Mouse (Mus musculus) heart, embryonic 13.5 days (tissue): Measurements from ENCODE around the gene Ap1s3. TPM values are rescaled to one million over a fixed set of nuclear protein-coding genes. Genes with fewer than 3 reads are reported as not detected.

Experiments
- ATAC-seq: fragments of 200-750 bp; cut with Nextera tagmentation; 2 replicates; pipeline ENCODE4 v1.8.0; 2017; ENCODE audit warnings: moderate TSS enrichment; ENCODE audit not compliant: insufficient number of reproducible peaks, low FRiP score, low TSS enrichment; ENCODE audit errors: extremely low read depth
- H3K27ac ChIP-seq: fragments of 300-500 bp; sonication (generic); replicated peaks from 2 replicates; pipeline ENCODE4 v1.5.1; 2015; ENCODE audit warnings: moderate library complexity, mild to moderate bottlenecking, inconsistent platforms
- H3K27me3 ChIP-seq: fragments of 300-500 bp; sonication (generic); replicated peaks from 2 replicates; pipeline ENCODE4 v1.6.1; 2015; ENCODE audit warnings: mild to moderate bottlenecking, inconsistent platforms
- H3K36me3 ChIP-seq: fragments of 300-500 bp; sonication (generic); 2 replicates; pipeline ENCODE4 v1.6.1; 2015; ENCODE audit warnings: mild to moderate bottlenecking, inconsistent platforms
- H3K4me1 ChIP-seq: fragments of 300-500 bp; sonication (generic); 2 replicates; pipeline ENCODE4 v1.6.1; 2015; ENCODE audit warnings: inconsistent platforms
- H3K4me2 ChIP-seq: fragments of 300-500 bp; sonication (generic); 2 replicates; pipeline ENCODE4 v1.6.1; 2015; ENCODE audit warnings: inconsistent platforms, mild to moderate bottlenecking, moderate library complexity
- H3K4me3 ChIP-seq: fragments of 300-500 bp; sonication (generic); 2 replicates; pipeline ENCODE4 v1.5.1; 2015; ENCODE audit warnings: moderate library complexity, mild to moderate bottlenecking, inconsistent platforms
- H3K9ac ChIP-seq: fragments of 300-500 bp; sonication (generic); 2 replicates; pipeline ENCODE4 v1.6.1; 2015; ENCODE audit warnings: inconsistent platforms, mild to moderate bottlenecking, moderate library complexity
- H3K9me3 ChIP-seq: fragments of 300-500 bp; sonication (generic); 2 replicates; pipeline ENCODE4 v1.6.1; 2016; ENCODE audit warnings: inconsistent platforms
- WGBS: fragments of 180-500 bp; shearing (Covaris S2); methylation state at CpG from one replicate; pipeline ENCODE4 v1.1.7; 2015; ENCODE audit warnings: mixed read lengths; 5-methylcytosine and 5-hydroxymethylcytosine counted together
- polyA plus RNA-seq: library from polyadenylated mRNA; unstranded; fragments of >200 nt; fragmentation: Nextera tagmentation; extraction: Ambion mirVana; gene quantifications from 2 replicates; pipeline ENCODE4 v1.2.1, GENCODE M21; 2015

Gene Ap1s3
- polyA plus RNA-seq, 1 experiment from 2014 or later, result 0.13 TPM

GRCm38 (mm10) chr1:79589971-79590763, 81.6 kb downstream of the Ap1s3 start:
- Histone ChIP-seq H3K36me3 (no peaks in the 10 kb centered on the region), H3K9me3 (no peaks in the 10 kb centered on the region), H3K4me1 (peaks cover 35% of the 10 kb centered on the region), H3K9ac (0 out of 2 replicates have a peak overlapping the region, but pooled peaks have one; percentile 24), H3K27ac (peak overlapping the region; percentile 87), H3K4me3 (no peak overlapping the region), H3K27me3 (no peaks in the 10 kb centered on the region), H3K4me2 (no peak overlapping the region)
- WGBS, result 59% methylated on average over 4 of the region's 4 CpGs
- ATAC-seq, result no peak

GRCm38 (mm10) chr1:79589424-79589823, 82.3 kb downstream of the Ap1s3 start:
- Histone ChIP-seq H3K9ac (0 out of 2 replicates have a peak overlapping the region, but pooled peaks have one; percentile 24), H3K4me1 (peaks cover 35% of the 10 kb centered on the region), H3K36me3 (no peaks in the 10 kb centered on the region), H3K27me3 (no peaks in the 10 kb centered on the region), H3K9me3 (no peaks in the 10 kb centered on the region), H3K4me3 (no peak overlapping the region), H3K4me2 (no peak overlapping the region), H3K27ac (peak overlapping the region; percentile 87)
- ATAC-seq, result no peak
- 20% methylated on average over 6 of the region's 6 CpGs for WGBS

- Histone ChIP-seq H3K4me3 (peak overlapping the region; percentile 53), H3K4me1 (peaks cover 11% of the 10 kb centered on the region; the same call in 1 of the 2 replicates), H3K9ac (peak overlapping the region; percentile 78), H3K9me3 (no peaks in the 10 kb centered on the region), H3K27me3 (no peaks in the 10 kb centered on the region), H3K36me3 (no peaks in the 10 kb centered on the region), H3K27ac (0 out of 2 replicates have a peak overlapping the region, but pooled peaks have one; percentile 8), H3K4me2 (peak overlapping the region; percentile 74)
- ATAC-seq, result no peak
- WGBS, result 3% methylated on average over 15 of the region's 15 CpGs
These were observed 90.6 kb downstream of the Ap1s3 start for GRCm38 (mm10) chr1:79581136-79581679.

- Histone ChIP-seq H3K27ac (no peak overlapping the region), H3K4me3 (no peak overlapping the region), H3K9ac (no peak overlapping the region), H3K27me3 (no peaks in the 10 kb centered on the region), H3K4me2 (no peak overlapping the region), H3K9me3 (no peaks in the 10 kb centered on the region), H3K4me1 (peaks cover 11% of the 10 kb centered on the region; the same call in 1 of the 2 replicates), H3K36me3 (no peaks in the 10 kb centered on the region)
- no peak for ATAC-seq
- 72% methylated on average over 3 of the region's 3 CpGs for WGBS
These were observed 94.4 kb downstream of the Ap1s3 start for GRCm38 (mm10) chr1:79577357-79577756.

GRCm38 (mm10) chr1:79571912-79572311, 99.9 kb downstream of the Ap1s3 start:
- WGBS, result 70% methylated on average over 4 of the region's 4 CpGs

GRCm38 (mm10) chr1:79571126-79571525, 100.6 kb downstream of the Ap1s3 start:
- Histone ChIP-seq H3K4me3 (no peak overlapping the region), H3K27ac (no peak overlapping the region), H3K9ac (no peak overlapping the region), H3K4me1 (no peaks in the 10 kb centered on the region), H3K4me2 (no peak overlapping the region), H3K36me3 (no peaks in the 10 kb centered on the region), H3K27me3 (no peaks in the 10 kb centered on the region), H3K9me3 (no peaks in the 10 kb centered on the region)
- 83% methylated on average over 6 of the region's 6 CpGs for WGBS
- ATAC-seq, result no peak

More at GRCm38 (mm10) chr1:79571912-79572311, 99.9 kb downstream of the Ap1s3 start:
- Histone ChIP-seq H3K9me3 (no peaks in the 10 kb centered on the region), H3K9ac (no peak overlapping the region), H3K4me1 (no peaks in the 10 kb centered on the region), H3K27ac (no peak overlapping the region), H3K4me3 (no peak overlapping the region), H3K36me3 (no peaks in the 10 kb centered on the region), H3K4me2 (no peak overlapping the region), H3K27me3 (no peaks in the 10 kb centered on the region)
- ATAC-seq, result no peak

GRCm38 (mm10) chr1:79561186-79561585, 110.6 kb downstream of the Ap1s3 start:
- Histone ChIP-seq H3K36me3 (no peaks in the 10 kb centered on the region), H3K27ac (no peak overlapping the region), H3K9me3 (no peaks in the 10 kb centered on the region), H3K4me3 (no peak overlapping the region), H3K4me2 (no peak overlapping the region), H3K27me3 (no peaks in the 10 kb centered on the region), H3K9ac (no peak overlapping the region), H3K4me1 (no peaks in the 10 kb centered on the region)
- 55% methylated on average over 5 of the region's 5 CpGs for WGBS
- no peak for ATAC-seq

Other genes with a start within 250 kb of the Ap1s3 start
- gene Scg2, start 231.9 kb downstream of the Ap1s3 start, polyA plus RNA-seq, result 0.25 and 0.36 TPM in 2 replicates
- 43.3 and 49.1 TPM in 2 replicates for gene Mrpl44, start 104.0 kb upstream of the Ap1s3 start, polyA plus RNA-seq
- 30.1 and 31.8 TPM in 2 replicates for gene Wdfy1, start 104.2 kb upstream of the Ap1s3 start, polyA plus RNA-seq
- gene Serpine2, start 189.2 kb upstream of the Ap1s3 start, polyA plus RNA-seq, result 144 and 148 TPM in 2 replicates